Mouse (Mus musculus): ENCODE data around the gene Krt31.
A peak's percentile ranks its signal among the peaks of the same experiment; 100 is the strongest.

Krt31 gene

GRCm38 (mm10) chr11:100050451-100050850 lies at the start of gene Krt31:
Gene Krt31, minus strand, starts transcription at chr11:100050551.
- no peak for DNase-seq

- DNase-seq = no peak
Measured at GRCm38 (mm10) chr11:100097819-100098218, 47.5 kb upstream of the Krt31 start.

DNA sequence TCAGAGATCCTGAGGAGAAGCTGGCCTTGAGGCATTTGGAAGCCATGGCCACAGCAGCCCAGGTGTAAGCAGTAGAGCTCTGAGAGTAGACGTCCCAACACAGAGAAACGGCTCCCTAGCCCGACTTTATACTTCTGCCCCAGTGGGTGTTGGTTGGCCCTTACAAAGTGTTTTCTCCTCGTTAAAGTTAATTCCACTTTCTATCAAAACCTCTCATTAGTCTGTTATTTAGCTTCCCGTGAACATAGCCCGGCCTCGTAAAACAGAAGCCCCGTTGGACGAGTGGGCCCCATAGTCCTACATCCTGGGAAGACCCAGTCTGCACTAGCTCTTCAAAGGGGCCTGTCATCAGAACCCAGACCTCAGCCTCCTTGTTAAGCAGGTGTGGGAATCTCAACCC lies 45.8 kb upstream of the Krt31 start, which contains the start of gene Krt35:
Krt35 (minus strand) TSS at position 101 of the 400 bp plus-strand sequence.
- no peak for DNase-seq

GRCm38 (mm10) chr11:100088378-100089025 lies 38.2 kb upstream of the Krt31 start:
- DNase-seq = no peak

GRCm38 (mm10) chr11:100087861-100088260 lies 37.5 kb upstream of the Krt31 start, which contains the start of gene Krt32:
Gene Krt32, minus strand, starts transcription at chr11:100088226.
- no peak for DNase-seq

DNA sequence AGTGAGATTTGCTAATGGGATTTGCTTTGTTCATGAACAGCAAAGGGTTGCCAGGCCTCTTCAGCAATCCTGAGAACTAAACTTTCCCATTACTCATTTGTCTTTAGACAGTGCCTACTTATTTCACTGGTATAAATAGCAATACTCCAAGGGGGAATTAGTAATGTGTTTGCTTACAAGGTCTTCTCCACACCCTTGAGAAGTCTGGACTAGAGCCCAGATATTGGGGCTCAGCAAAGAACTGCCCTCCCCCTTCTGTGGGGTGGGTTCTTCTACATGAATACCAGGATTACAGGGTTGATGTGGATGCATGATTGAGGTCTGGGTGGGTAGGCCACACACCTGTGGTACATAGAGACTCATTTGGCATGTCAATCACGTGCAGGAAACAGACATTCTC lies 23.5 kb upstream of the Krt31 start:
- no peak for DNase-seq

GRCm38 (mm10) chr11:100067293-100068036 lies 17.1 kb upstream of the Krt31 start:
- DNase-seq = peak; percentile 38

DNA sequence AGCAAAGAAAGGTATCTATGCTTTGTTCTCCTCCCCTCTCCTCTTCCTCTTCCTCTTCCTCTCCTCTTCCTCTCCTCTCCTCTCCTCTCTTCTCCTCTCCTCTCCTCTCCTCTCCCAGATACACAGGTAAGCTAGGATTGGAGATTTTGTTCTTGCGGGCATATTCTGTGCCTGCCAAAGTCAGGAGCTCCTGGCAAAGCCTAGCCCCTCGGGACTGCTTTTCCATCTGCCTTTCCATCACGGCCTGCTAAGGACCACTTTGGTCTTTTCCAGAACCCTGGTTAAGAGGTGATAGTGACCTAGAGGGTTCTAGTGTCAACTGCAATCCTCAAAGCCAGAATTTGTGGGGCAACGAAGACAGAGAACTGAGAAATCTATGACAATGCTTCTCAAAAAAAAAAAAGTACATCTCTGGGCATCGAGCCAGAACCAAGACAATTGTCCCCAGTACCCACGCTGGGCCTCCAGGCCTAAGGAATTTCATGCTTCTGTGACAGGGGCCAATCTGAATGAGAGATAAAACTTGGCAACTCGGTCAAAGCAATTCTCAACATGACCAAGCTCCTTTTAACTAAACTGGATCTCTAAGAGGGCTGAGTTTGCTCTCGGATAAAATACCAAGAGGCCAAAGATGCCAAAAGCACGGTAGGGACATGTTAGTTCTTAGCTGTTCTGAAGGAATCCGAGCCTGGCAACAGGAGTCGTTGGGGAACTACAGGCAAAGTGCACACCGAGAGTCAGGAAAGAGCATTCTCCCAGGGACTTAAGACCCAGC lies 16.1 kb upstream of the Krt31 start:
- DNase-seq = no peak

DNA sequence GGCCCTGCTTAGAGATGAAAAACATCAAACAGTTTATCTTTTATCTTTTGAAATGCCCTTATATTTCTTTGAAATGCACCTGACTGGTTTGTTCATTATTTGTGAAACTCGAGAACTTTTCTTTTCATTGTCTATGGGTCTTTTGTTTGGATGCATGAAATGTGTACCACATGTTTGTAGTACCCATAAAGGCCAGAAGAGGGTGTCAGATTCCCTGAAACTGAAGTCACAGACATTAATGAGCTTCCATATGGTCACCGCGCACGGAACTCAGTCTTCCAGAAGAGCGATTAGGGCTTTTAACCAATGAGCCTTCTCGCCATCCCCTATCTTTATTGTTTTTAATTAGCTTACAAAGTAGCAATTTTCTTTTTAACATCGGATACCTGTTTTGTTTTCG lies 8.5 kb upstream of the Krt31 start:
- no peak for DNase-seq

DNA sequence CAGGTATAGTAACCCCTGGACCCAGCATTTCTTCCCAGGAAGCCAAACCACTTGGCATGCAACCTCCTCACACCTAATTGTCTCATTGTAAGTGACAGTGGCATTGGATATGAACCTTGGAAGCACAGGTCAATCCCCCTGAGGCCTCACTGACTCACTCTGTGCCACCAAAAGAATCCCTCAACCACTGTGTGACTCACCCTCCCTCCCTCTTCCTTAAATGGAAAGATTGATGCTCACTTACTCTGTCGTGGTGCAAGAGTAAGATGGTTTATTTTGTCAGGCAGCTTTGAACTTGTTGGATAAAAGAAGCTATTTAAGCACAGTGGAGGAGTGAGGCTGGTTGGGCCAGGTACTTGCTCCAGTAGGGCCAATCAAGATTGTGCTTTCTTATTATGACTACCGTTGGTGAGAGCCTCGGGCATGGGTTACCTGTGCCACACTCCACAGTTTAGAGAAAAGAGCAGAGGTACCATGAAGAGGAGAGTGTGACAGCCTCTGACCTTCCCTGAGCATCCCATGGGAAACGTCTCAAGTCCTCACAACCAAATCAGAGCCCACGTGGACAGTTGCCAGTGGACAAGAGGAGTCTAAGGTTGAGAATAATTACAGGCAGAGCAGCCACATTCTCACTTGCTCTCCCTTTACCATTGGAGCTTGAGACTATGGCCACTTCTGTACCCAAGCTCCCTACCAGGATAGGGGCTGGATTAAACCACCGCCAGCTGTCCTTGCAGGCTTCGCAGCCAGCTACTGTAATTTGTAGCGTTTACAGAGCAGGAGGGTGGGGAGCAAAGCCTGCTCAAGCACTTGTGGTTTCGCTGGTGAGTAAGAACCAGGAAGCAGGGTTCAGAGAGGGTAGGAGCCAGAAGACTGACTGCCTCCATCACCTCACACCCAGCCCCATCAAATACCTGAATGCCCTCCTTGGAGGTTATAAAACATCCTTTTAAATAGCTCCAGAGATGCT lies 5.6 kb upstream of the Krt31 start:
- DNase-seq = no peak

GRCm38 (mm10) chr11:100047193-100047592 lies 3.2 kb downstream of the Krt31 start:
- no peak for DNase-seq

DNA sequence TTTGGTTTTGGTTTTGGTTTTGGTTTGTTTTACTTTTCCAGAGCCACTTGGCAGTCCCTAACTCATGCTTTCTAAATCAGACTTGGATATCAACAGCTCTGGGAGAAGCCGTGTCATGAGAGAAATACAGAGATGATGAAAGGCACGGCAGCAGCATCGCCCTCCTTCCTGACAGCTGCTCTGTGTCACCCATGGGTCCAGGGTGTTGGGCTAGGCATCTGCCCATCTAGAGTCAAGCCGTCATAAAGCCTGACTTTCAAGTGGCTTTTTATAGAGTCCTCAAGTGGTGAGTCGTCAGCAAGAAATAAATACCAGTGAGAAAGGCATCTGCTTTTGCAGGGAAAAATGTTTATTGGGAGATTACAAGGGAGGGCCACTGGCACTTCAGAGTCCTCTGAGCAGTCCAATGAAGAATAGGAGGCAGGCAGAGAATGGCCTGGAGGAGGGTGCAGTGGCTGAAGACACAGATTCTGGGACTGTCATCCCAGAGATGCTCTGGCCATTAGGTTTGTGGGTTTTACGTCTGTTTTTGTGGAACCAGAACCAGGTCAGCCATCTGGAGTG lies 4.0 kb downstream of the Krt31 start:
- DNase-seq = peak; percentile 3

- DNase-seq = no peak
Measured at GRCm38 (mm10) chr11:100041454-100041853, 8.9 kb downstream of the Krt31 start, which contains the start of gene Krt34. Gene Krt34, minus strand, starts transcription at chr11:100041554.

- DNase-seq = no peak
Measured at GRCm38 (mm10) chr11:100029768-100030167, 20.6 kb downstream of the Krt31 start, which contains the start of gene Krt33b. Gene Krt33b, minus strand, starts transcription at chr11:100029868.

GRCm38 (mm10) chr11:100021438-100021837 lies 28.9 kb downstream of the Krt31 start:
- DNase-seq = no peak

- DNase-seq = no peak
Measured at GRCm38 (mm10) chr11:100019466-100019865, 30.9 kb downstream of the Krt31 start.

DNA sequence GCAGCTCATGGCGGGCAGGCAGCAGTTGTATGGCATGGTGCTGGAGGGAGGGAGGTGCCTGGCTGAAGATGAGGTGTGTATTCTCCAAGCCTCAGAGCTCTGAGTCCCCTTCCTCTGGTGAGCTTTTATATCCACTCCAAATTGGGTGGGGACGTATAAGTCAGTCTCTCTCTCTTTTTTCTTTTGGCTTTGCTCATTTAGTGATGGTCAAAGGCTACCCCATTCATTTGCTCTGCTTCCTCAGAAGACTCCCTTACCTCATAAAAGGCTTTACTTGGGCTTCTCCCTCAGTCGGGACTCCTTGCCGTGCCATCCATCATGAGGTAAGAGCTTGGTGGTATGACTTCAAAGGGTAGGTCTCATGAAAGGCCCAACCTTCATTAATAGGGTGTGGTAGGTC lies 34.2 kb downstream of the Krt31 start, which contains the start of gene Krt33a:
Krt33a (minus strand) TSS at position 101 of the 400 bp plus-strand sequence.
- no peak for DNase-seq

GRCm38 (mm10) chr11:100013691-100014171 lies 36.6 kb downstream of the Krt31 start:
- peak; percentile 17 for DNase-seq

DNA sequence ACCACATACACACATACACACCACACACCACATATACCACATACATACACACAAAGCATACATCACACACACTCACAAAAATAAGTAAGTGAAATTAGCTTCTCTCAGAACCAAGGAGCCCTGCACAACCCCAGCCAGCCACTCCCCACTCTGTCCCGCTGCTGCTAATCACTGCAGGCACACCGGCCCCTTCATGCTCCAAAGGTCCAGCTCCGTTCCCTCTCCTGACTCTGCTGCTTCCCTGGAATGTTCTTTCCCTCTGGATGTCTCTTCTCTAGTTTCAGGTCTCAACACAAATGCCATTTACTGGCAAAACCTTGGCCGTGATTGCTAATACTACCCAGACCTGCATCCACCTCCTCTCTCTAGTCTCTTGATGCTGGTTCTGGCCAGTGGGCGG lies 39.7 kb downstream of the Krt31 start:
- DNase-seq = no peak

GRCm38 (mm10) chr11:100008336-100008735 lies 42.0 kb downstream of the Krt31 start:
- DNase-seq = no peak

- no peak for DNase-seq
Measured at GRCm38 (mm10) chr11:100006624-100007023, 43.7 kb downstream of the Krt31 start.

DNA sequence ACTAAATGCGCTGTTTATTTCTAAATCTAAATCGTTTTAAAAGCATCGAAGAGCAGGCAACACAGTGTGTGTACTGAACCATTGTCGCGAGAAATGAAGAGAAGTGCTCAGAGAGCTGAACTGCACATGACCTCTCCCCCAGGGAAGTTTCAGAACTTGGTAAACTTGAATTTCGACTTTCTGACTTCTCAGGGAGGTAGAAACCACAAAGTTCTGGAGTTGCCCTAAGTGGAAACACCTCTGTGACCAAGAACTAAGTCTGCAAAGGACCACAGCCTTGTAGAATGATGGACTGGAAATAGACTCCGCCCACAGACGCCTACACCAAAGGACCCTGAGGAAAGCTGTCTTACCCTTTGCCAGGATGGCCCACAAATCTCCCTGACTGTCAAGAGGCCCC lies 44.4 kb downstream of the Krt31 start:
- no peak for DNase-seq
